Mouse (Mus musculus): ENCODE results near the gene Nhlrc3. TPM values are rescaled to one million over a fixed set of nuclear protein-coding genes. Genes with fewer than 3 reads are reported as not detected.

The Nhlrc3 gene
- polyA plus RNA-seq (2015; fragmentation: Nextera tagmentation; extraction: Ambion mirVana) = 4.1 and 5.1 TPM in 2 replicates

- H3K9ac ChIP-seq = peak within 1 kb of the TSS; percentile 80
- peaks cover 32% of the 10 kb centered on the region for H3K4me1 ChIP-seq (replicated peaks)
- peak within 1 kb of the TSS; percentile 83 for H3K27ac ChIP-seq (replicated peaks)
- H3K27me3 ChIP-seq = no peaks in the 10 kb centered on the region
- H3K9me3 ChIP-seq (replicated peaks) = no peaks in the 10 kb centered on the region
- under 1% methylated on average over 52 of the region's 52 CpGs for WGBS (ENCODE audit: insufficient replicate concordance)
- 0 out of 2 replicates have a peak, but pooled peaks cover 12% of the 10 kb centered on the region for H3K36me3 ChIP-seq (replicated peaks)
- H3K4me2 ChIP-seq = peak within 1 kb of the TSS; percentile 79
- H3K4me3 ChIP-seq (replicated peaks) = peak within 1 kb of the TSS; percentile 97
- ATAC-seq (ENCODE audit: insufficient read depth) = peak; percentile 93
Measured at GRCm38 (mm10) chr3:53463046-53463764, at the start of gene Nhlrc3, which contains the start of gene Proser1. Gene Nhlrc3 (minus strand): TSS chr3:53463332. Gene Proser1 (plus strand): TSS chr3:53463666.

- H3K9me3 ChIP-seq (replicated peaks) = no peaks in the 10 kb centered on the region
- H3K4me2 ChIP-seq = no peak overlapping the region
- H3K4me3 ChIP-seq (replicated peaks) = no peak overlapping the region
- H3K9ac ChIP-seq = no peak overlapping the region
- no peaks in the 10 kb centered on the region for H3K4me1 ChIP-seq (replicated peaks)
- no peak overlapping the region for H3K27ac ChIP-seq (replicated peaks)
- no peaks in the 10 kb centered on the region for H3K36me3 ChIP-seq (replicated peaks)
- WGBS (ENCODE audit: insufficient replicate concordance) = 51% methylated on average over 6 of the region's 6 CpGs
- no peak for ATAC-seq (ENCODE audit: insufficient read depth)
- H3K27me3 ChIP-seq = no peaks in the 10 kb centered on the region
Measured at GRCm38 (mm10) chr3:53502428-53502827, 39.3 kb upstream of the Nhlrc3 start.

- H3K36me3 ChIP-seq (replicated peaks) = no peaks in the 10 kb centered on the region
- no peaks in the 10 kb centered on the region for H3K27me3 ChIP-seq
- no peak overlapping the region for H3K4me2 ChIP-seq
- no peaks in the 10 kb centered on the region for H3K9me3 ChIP-seq (replicated peaks)
- H3K4me3 ChIP-seq (replicated peaks) = no peak overlapping the region
- no peaks in the 10 kb centered on the region for H3K4me1 ChIP-seq (replicated peaks)
- no peak overlapping the region for H3K27ac ChIP-seq (replicated peaks)
- ATAC-seq (ENCODE audit: insufficient read depth) = no peak
- no peak overlapping the region for H3K9ac ChIP-seq
- 73% methylated on average over 6 of the region's 6 CpGs for WGBS (ENCODE audit: insufficient replicate concordance)
Measured at GRCm38 (mm10) chr3:53498351-53498905, 35.3 kb upstream of the Nhlrc3 start.

- Histone ChIP-seq H3K4me2 (no peak within 1 kb of the TSS), H3K9me3 (replicated peaks) (no peaks in the 10 kb centered on the region), H3K9ac (no peak within 1 kb of the TSS), H3K27me3 (no peaks in the 10 kb centered on the region), H3K36me3 (replicated peaks) (no peaks in the 10 kb centered on the region), H3K4me1 (replicated peaks) (no peaks in the 10 kb centered on the region), H3K4me3 (replicated peaks) (no peak within 1 kb of the TSS), H3K27ac (replicated peaks) (no peak within 1 kb of the TSS)
- ATAC-seq (ENCODE audit: insufficient read depth) = no peak
- whole genome bisulfite sequencing (ENCODE audit: insufficient replicate concordance) = 70% methylated on average over 6 of the region's 6 CpGs
Measured at GRCm38 (mm10) chr3:53488353-53488752, 25.2 kb upstream of the Nhlrc3 start, which contains the start of gene Stoml3. Gene Stoml3 (plus strand): TSS chr3:53488653.

GRCm38 (mm10) chr3:53486996-53487576, 24.0 kb upstream of the Nhlrc3 start:
- ATAC-seq (ENCODE audit: insufficient read depth) = peak; percentile 34; the same call in 1 of the 2 replicates
- no peak overlapping the region for H3K9ac ChIP-seq
- no peak overlapping the region for H3K27ac ChIP-seq (replicated peaks)
- H3K4me2 ChIP-seq = no peak overlapping the region
- H3K9me3 ChIP-seq (replicated peaks) = no peaks in the 10 kb centered on the region
- H3K4me3 ChIP-seq (replicated peaks) = no peak overlapping the region
- 32% methylated on average over 9 of the region's 9 CpGs for WGBS (ENCODE audit: insufficient replicate concordance)
- no peaks in the 10 kb centered on the region for H3K4me1 ChIP-seq (replicated peaks)
- H3K27me3 ChIP-seq = no peaks in the 10 kb centered on the region
- H3K36me3 ChIP-seq (replicated peaks) = peaks cover 7% of the 10 kb centered on the region; the same call in 1 of the 2 replicates

- Histone ChIP-seq H3K4me1 (replicated peaks) (no peaks in the 10 kb centered on the region), H3K36me3 (replicated peaks) (peaks cover 11% of the 10 kb centered on the region; the same call in 1 of the 2 replicates), H3K9ac (no peak overlapping the region), H3K4me2 (no peak overlapping the region), H3K27me3 (no peaks in the 10 kb centered on the region), H3K4me3 (replicated peaks) (no peak overlapping the region), H3K9me3 (replicated peaks) (no peaks in the 10 kb centered on the region), H3K27ac (replicated peaks) (no peak overlapping the region)
- no peak for ATAC-seq (ENCODE audit: insufficient read depth)
- WGBS (ENCODE audit: insufficient replicate concordance) = 62% methylated on average over 10 of the region's 10 CpGs
Measured at GRCm38 (mm10) chr3:53486561-53486960, 23.4 kb upstream of the Nhlrc3 start.

GRCm38 (mm10) chr3:53483414-53484059, 20.4 kb upstream of the Nhlrc3 start:
- no peak for ATAC-seq (ENCODE audit: insufficient read depth)
- Histone ChIP-seq H3K4me2 (no peak overlapping the region), H3K4me3 (replicated peaks) (no peak overlapping the region), H3K9me3 (replicated peaks) (no peaks in the 10 kb centered on the region), H3K27me3 (no peaks in the 10 kb centered on the region), H3K4me1 (replicated peaks) (no peaks in the 10 kb centered on the region), H3K27ac (replicated peaks) (no peak overlapping the region), H3K36me3 (replicated peaks) (peaks cover 33% of the 10 kb centered on the region), H3K9ac (no peak overlapping the region)
- 58% methylated on average over 8 of the region's 8 CpGs for WGBS (ENCODE audit: insufficient replicate concordance)

GRCm38 (mm10) chr3:53478419-53479046, 15.4 kb upstream of the Nhlrc3 start:
- ATAC-seq (ENCODE audit: insufficient read depth) = no peak
- H3K36me3 ChIP-seq (replicated peaks) = peaks cover 80% of the 10 kb centered on the region
- H3K27ac ChIP-seq (replicated peaks) = no peak overlapping the region
- no peak overlapping the region for H3K4me2 ChIP-seq
- H3K27me3 ChIP-seq = no peaks in the 10 kb centered on the region
- H3K4me1 ChIP-seq (replicated peaks) = no peaks in the 10 kb centered on the region
- H3K9me3 ChIP-seq (replicated peaks) = no peaks in the 10 kb centered on the region
- H3K9ac ChIP-seq = no peak overlapping the region
- H3K4me3 ChIP-seq (replicated peaks) = no peak overlapping the region
- 88% methylated on average over 30 of the region's 30 CpGs for WGBS (ENCODE audit: insufficient replicate concordance)

GRCm38 (mm10) chr3:53477468-53477867, 14.3 kb upstream of the Nhlrc3 start:
- 80% methylated on average over 17 of the region's 17 CpGs for WGBS (ENCODE audit: insufficient replicate concordance)
- no peaks in the 10 kb centered on the region for H3K27me3 ChIP-seq
- ATAC-seq (ENCODE audit: insufficient read depth) = no peak
- H3K27ac ChIP-seq (replicated peaks) = no peak overlapping the region
- H3K36me3 ChIP-seq (replicated peaks) = peaks cover 87% of the 10 kb centered on the region
- no peak overlapping the region for H3K4me3 ChIP-seq (replicated peaks)
- H3K9me3 ChIP-seq (replicated peaks) = no peaks in the 10 kb centered on the region
- H3K9ac ChIP-seq = no peak overlapping the region
- H3K4me1 ChIP-seq (replicated peaks) = no peaks in the 10 kb centered on the region
- no peak overlapping the region for H3K4me2 ChIP-seq

- H3K9me3 ChIP-seq (replicated peaks) = no peaks in the 10 kb centered on the region
- H3K27ac ChIP-seq (replicated peaks) = no peak overlapping the region
- no peak overlapping the region for H3K4me3 ChIP-seq (replicated peaks)
- 51% methylated on average over 6 of the region's 6 CpGs for WGBS (ENCODE audit: insufficient replicate concordance)
- H3K27me3 ChIP-seq = no peaks in the 10 kb centered on the region
- H3K4me1 ChIP-seq (replicated peaks) = no peaks in the 10 kb centered on the region
- ATAC-seq (ENCODE audit: insufficient read depth) = no peak
- H3K36me3 ChIP-seq (replicated peaks) = peaks cover 91% of the 10 kb centered on the region
- no peak overlapping the region for H3K9ac ChIP-seq
- no peak overlapping the region for H3K4me2 ChIP-seq
Measured at GRCm38 (mm10) chr3:53475889-53476288, 12.8 kb upstream of the Nhlrc3 start.
